Mouse (Mus musculus) CD4-positive, CD25-positive, alpha-beta regulatory T cell, adult 4 months (primary cell): ENCODE results near the gene Fance. TPM values are rescaled to one million over a fixed set of nuclear protein-coding genes. Genes with fewer than 3 reads are reported as not detected.

Source experiments
- ATAC-seq: one replicate; pipeline ENCODE4 v1.8.0; 2017
- polyA plus RNA-seq, 2 experiments: library from polyadenylated mRNA; unstranded; fragments of 100-300 nt; shearing (Covaris generic); gene quantifications; one replicate each; pipeline ENCODE4 v1.2.1; 2017

The Fance gene
- 1 to 10 TPM; 3.7 to 7.7 TPM for polyA plus RNA-seq

GRCm38 (mm10) chr17:28313212-28313879 lies at the start of gene Fance:
Gene Fance (plus strand): TSS chr17:28313519.
- ATAC-seq: peak; percentile 98

DNA sequence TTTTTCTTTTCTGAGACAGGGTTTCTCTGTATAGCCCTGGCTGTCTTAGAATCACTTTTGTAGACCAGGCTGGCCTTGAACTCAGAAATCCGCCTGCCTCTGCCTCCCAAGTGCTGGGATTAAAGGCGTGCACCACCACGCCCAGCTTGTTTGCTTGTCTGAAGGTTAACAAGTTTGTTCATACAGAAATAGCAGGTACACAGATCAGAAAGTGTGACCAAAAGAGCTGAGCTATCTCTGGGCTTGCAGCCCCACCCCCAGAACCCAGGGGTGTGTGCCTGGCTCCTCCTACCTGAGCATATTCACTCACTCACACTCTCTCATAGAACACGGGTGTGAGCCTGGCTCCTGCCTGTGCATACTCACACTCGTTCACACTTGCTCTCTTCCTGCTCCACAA lies 46.1 kb upstream of the Fance start:
- ATAC-seq: no peak

DNA sequence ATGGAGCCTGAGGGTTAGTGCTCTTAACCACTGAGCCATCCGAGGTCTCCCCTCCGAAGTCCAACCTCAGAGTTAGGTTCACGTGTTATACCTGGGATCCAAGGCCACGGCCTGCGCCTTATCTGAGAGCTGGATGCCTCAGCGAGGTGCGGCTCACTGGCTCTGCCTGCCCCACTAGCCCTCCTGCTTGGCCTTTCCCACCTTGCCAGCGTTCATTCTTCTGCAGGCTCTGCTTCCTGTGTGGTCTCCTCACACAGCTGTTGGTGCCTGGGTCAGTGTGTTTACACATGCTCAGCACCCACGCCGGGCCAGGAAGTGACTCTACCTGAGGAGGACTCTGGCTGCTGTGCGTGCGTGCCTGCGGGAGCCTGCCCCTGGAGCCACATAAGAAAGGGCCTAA lies 43.2 kb upstream of the Fance start:
- ATAC-seq: no peak

GRCm38 (mm10) chr17:28271537-28272266 lies 41.6 kb upstream of the Fance start:
- no peak for ATAC-seq

- ATAC-seq: no peak
These were observed 41.0 kb upstream of the Fance start for GRCm38 (mm10) chr17:28272281-28272680.

- ATAC-seq: no peak
These were observed 40.5 kb upstream of the Fance start for GRCm38 (mm10) chr17:28272837-28273236.

DNA sequence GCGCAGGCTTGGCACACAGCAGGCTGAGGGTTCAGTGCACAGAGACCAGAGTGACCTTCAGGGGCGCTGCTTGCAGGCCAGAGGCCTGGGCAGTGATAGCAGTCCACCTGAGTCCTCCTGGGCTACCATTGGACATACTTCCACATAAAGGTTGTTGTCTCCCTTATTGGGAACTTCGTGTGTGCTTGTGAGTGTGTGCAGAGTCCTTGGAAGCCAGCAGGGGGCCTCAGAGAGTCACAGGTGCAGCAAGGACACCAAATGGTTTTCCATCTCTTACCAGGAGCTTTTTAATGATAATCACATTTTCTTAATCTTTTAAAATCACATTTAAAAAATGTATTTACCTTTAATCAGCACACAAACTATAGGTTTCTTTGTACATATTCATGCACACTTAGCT lies 38.6 kb upstream of the Fance start:
- ATAC-seq: no peak

DNA sequence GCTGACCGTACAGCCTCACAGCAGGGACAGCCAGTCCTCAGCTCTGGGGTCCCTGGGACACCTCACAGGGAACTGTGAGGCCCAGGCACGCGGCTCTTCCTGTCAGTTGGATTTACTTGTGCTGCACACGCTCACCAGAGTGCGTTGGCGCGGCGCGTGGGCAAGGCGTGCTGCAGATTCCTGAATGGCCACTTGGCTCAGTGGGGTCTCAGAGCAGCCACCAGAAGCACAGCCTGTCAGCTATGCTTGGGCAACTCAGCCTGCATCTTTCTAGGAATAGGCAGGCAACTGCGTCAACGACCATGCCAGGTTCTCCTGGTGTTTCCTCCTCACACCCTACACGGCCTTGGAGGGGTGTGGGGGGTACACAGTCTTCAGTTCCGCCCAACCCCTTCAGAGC lies 36.1 kb upstream of the Fance start:
- ATAC-seq: no peak

DNA sequence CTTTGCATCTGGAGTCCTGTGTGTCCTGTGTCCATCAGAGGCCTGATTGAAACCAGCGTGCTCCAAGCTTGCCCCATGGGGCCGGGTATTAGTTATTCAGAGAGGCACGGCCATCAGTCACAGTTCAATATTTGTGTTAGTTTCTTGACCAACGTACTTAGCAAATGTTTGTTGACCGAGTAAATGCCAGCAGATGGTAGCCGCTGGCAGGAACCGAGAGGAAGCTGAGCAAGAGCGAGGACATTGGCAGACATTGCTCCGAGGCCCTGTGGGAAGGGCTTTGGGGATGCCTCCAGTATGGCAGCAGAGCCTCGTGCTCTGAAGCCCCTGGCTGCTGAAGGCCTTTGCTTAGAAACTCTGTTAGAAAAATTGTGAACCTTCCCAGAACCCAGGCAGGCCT lies 35.6 kb upstream of the Fance start:
- no peak for ATAC-seq

DNA sequence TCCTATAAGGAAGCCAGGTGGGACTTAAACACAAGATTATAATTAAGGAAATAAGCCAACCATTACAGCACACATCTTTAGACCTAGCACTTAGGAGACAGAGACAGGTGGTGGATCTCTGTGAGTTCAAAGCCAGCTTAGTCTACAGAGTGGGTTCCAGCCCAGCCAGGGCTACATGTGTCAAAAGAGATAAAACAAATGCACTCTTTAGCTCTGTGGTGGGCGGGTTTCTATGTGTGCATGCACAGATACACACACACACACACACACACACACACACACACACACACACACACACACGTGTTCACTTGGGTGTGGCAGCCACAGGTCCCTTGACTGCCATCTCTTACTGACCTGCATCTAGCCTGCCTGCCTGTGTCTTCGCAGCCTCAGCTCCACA lies 35.2 kb upstream of the Fance start:
- ATAC-seq: no peak

- ATAC-seq: no peak
These were observed 34.1 kb upstream of the Fance start for GRCm38 (mm10) chr17:28279236-28279635.

DNA sequence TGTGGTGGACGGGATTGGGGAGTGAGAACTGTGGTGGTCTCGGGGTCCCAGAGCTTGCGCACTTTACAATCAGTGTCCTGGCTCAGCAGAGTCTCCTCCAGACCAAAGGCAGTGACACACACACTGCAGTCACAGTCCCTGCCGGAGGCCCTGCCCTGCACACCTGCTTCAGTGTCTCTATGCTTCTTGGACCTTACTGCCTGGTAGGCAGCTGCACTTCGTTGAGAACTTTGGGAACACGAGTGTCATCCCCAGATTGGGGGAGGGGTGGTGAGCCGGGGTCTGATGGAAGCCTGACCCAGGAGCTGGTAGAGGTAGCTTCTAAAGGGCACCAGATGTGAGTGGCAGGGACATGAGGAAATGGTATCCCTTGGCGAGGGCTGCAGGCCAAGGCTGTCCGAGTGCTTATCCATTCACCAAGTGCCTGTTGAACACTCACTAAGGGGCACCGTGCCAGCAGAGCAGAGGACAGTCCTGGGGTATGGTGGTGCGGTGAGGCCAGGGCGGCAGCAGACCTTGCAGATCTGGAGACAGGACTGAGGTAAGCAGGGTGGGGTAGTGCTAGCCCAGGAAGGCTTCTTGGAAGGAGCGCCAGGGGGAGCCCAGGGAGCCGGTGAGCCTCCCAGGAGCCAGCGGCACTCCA lies 33.4 kb upstream of the Fance start:
- ATAC-seq: no peak

GRCm38 (mm10) chr17:28280423-28280800 lies 32.9 kb upstream of the Fance start:
- ATAC-seq: no peak

DNA sequence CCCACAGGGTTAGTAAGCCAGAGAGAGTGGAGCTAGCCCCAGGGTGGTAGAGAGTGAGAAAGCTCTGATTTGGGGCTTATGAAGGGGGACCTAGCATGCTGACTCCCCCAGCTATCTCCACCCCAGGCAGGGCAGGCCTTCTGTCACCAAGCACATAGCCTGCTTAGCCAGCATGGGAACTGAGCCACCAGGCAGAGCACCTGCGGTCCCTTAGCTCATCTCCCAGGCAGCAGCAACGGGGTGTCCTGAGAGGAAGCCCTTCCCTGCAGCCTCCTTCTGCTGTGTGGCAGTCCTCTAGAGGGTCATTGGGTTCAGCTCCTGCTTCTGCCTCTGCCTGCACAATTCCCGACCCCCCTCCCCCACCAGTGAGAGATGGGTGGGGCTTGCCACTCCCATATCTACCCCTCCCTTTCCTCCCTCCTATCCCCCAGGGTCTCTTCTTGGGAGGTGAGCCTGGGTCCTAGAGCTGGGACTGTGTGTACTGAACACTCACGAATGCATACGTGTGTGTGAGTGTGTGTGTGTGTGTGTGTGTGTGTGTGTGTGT lies 32.4 kb upstream of the Fance start:
- no peak for ATAC-seq

GRCm38 (mm10) chr17:28281866-28282441 lies 31.4 kb upstream of the Fance start:
- ATAC-seq: no peak

GRCm38 (mm10) chr17:28283199-28283598 lies 30.1 kb upstream of the Fance start:
- ATAC-seq: no peak

DNA sequence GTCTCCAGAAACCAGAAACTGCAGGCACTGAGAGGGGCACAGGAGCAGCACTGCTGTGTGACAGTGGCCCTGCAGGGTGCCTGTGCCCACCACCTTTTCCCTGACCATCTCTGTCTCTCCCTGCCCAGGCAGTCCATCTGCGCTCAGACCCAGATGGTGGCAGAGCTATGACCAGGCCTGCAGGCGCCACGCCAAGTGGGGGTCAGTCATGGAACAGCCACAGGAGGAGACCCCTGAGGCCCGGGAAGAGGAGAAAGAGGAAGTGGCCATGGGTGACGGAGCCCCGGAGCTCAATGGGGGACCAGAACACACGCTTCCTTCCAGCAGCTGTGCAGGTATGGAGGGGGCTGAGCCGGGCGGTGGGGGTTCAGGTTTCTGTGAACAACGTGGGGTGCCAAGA lies 27.2 kb upstream of the Fance start:
- no peak for ATAC-seq

DNA sequence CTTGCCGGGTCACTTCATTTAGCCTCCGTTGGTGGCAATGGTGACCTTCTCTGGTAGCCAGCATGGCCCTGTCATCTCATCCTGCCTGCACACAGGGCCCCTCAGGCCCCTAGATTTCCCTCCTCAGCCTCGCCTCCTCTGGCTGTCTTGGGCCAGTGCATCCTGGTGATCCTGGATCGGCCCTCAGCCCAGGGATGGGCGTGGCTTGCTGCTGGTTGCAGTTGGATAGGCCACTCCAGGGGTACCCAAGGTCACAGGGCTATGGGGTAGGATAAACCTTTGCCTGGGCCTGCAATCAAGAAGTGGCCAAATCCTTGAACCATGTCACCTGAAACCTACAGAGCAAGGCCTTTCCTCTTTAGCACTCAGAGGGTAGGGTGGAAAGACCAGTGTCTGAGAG lies 26.4 kb upstream of the Fance start:
- ATAC-seq: no peak

DNA sequence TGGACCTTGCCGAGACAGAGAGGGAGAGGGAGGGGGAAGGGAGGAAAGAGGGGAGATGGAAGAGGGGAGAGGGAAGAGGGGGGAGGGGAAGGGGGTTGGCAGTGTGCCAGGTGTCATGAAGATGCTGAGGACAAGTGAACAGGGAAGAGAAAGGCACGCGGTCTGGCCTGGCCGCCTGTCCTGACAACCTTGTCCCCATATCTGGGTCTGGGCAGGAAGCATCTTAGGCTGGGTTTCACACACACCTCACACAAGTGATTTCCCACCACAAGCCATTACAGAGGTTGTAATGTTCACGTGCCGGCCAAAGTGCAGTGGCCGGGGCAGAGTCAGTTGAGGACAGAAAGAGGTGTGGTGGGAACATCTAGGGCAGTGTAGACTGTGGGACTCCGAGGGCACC lies 25.7 kb upstream of the Fance start:
- no peak for ATAC-seq

DNA sequence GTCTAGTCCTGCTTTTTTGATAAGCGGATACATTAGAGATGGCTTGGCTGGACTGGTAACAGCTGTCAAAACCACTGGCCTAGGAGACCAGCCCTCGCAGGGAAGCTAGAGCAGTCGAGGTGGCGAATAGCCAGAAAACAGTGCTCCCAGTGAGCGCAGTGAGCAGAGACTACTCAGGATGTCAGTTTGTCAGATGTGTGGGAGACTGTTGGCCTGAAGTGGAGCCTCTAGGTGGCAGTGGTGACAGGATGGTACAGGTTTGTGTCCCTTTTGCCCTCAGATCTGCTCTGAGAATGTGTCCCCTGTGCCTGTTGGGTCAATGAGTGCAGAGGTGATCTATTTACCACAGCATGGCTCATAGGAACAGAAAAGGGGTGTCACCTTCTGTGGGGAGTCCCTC lies 25.3 kb upstream of the Fance start:
- ATAC-seq: no peak

GRCm38 (mm10) chr17:28290262-28290661 lies 23.1 kb upstream of the Fance start:
- ATAC-seq: no peak

- ATAC-seq: no peak
These were observed 22.6 kb upstream of the Fance start for GRCm38 (mm10) chr17:28290671-28291070.

DNA sequence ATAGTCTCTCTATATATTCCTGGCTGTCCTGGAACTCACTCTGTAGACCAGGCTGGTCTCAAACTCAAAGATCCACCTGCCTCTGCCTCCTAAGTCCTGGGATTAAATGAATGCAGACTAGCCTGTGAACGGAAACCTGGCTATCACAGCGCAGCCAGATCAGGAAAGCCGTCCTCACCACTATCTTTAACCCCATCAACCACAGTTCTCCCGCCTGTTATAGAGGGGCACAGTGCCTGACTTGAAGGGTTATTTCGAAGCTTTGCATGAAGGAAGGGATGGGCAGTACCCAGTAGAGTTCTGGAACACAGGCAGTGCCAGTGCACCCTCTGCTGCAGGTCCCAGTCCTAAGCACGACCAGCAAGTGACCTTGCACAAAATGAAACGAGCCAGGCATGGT lies 22.0 kb upstream of the Fance start:
- no peak for ATAC-seq
